Mouse (Mus musculus): ENCODE results near the gene Prr14.

Prr14 gene

DNA sequence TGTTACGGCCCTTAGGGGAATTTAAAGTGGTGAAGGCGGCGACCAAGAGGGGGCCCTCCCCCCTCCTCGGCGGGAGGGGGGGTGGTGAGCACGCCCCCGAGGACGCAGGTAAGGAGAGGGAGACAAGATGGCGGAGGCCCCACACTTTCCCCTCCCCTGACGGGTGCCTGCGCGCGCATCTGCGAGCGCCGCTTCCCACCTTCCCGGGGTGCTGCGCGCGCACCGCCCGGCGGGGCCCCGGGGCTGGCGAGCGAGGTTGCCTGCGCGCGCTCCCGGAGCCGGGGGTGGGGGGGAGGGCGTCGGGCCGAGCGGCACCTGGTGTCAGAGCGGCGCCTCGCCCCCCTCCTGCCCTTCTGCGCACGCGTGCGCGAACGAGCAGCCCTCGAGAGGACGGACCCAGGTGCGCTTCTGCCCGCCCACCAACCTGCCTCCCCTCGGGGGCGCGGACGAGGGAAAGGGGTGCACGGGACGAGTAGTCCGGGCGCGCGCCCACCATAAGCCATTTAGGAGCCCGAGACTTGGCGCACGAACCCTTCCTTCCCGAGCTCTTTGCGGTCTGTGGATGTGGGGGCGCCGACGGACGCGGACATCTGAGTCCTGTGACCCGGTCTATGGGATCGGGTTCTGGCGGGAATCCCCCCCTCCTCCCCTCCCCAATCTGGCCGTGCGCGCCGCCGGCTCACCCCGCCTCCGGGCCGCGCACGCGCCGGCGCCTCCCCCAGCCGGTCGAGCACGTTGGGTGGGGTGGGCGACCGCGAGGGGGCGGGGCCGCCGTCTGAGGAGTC lies 53.0 kb downstream of the Prr14 start:
- peak; percentile 90 to 93 for DNase-seq (ENCODE audit: low spot score in 2 of 2)

DNA sequence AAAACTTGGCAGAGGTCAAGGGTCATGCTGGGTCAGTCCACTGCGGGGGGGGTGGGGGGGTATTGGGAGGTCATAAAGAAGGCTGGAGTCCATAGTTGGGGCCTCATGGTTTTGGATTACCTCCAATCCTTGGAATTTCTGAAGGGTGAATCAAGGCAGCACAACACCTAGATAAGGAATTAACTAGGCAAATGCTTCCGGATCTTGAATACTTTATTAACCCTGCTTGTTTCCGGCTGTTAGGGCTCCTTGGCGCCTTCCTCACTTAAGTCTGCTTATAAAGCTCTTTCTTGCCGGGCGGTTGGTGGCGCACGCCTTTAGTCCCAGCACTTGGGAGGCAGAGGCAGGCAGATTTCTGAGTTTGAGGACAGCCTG lies 53.6 kb downstream of the Prr14 start:
- peak in 1 of 2 experiments; percentile 45 for DNase-seq (ENCODE audit: low spot score in 2 of 2)

DNA sequence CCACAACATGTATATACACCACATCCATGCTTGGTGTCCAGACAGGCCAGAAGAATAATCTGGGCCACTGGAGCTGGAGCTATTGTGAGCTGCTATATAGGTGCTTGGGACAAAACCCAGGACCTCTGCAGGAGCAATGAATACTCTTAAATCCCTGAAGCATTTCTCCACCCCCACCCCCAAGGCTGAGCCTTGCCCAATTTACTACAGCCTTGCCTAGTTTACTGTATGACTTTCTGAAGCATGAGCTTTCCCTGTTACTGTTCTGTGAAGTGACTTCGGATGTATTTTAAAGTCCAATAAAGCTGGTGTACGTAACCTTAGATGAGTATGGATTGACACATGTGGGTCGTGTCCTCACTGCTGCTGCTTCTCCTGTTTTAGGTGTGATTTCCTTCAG lies 54.4 kb downstream of the Prr14 start:
- no peak for DNase-seq (ENCODE audit: low spot score in 2 of 2)

DNA sequence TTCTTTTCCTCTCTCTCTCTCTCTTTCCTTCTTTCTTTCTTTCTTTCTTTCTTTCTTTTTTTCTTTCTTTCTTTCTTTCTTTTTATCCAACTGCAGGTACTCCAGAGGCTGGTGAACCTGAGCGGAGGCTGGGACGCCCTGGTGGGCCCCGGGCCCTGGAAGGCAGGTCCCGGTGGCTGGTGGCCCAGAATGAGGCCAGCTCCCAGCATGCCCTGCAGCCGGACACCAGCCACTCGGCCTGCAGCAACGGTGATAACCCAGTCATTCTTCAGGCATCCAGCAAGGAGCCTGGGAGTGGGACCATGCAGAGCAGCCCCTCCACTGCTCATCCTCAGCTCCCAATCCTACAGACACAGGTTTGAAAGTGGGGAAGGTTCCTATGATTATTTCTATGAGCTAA lies 56.4 kb downstream of the Prr14 start:
- no peak for DNase-seq (ENCODE audit: low spot score in 2 of 2)

DNA sequence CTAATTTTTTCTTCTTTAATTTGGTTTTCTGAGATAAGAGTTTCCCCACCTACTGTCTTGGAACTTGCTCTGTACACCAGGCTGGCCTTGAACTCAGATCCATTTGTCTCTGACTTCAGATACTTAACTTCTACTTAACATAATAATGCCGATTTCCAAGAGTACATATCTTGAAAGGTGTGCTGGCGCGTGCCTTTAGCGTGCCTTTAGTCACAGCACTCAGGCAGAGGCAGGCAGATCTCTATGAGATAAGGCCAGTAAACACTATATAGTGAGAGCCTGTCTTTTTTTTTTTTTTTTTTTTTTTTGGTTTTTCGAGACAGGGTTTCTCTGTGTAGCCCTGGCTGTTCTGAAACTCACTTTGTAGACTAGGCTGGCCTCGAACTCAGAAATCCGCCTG lies 56.9 kb downstream of the Prr14 start:
- DNase-seq (ENCODE audit: low spot score in 2 of 2) = no peak

DNA sequence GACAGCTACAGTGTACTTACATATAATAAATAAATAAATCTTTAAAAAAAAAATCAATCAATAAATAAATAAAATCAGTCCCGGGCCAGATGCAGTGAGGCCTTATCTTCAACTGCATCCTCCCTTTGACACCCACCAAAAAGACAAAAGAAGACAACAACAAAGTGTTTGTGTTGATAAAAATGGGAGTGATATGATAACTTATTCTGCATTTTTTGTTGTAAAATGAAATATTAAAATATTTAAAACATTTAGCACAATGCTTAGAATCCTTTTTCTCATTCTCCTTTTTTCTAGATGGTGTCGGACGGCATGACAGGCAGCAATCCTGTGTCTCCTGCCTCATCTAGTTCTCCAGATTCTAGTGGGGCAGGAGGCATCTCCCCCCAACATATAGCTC lies 59.9 kb downstream of the Prr14 start, which contains the start of gene Gm42715:
Gm42715 (plus strand) TSS at position 301 of the 400 bp plus-strand sequence.
- DNase-seq (ENCODE audit: low spot score in 2 of 2) = no peak

Data from natural killer cell, adult 2 months (primary cell).